Mouse (Mus musculus): ENCODE measurements at regions not wholly inside any gene's neighbourhood (a gene's known extent, or its start where the extent isn't known, plus 50 kb on each side); places are given as distances from the start of the nearest gene placed in this dataset.

DNA sequence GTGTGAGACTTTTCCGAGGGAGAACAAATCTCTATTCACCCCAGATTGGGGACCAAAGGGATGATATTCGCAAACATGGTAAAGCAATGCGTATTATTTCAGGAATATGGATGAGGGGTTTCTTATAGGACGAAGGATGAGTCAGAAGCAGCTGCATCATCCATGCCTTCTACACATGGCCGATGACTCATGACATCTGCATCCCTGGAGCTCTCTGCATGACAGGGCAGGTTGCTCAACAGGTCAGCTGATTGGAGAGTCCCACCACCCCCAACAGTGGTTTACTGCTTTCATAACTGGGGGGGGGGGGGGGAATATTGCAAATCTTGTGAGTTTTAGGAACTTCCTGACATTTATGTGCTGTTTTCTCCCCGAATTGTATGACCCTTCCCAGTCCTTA lies 50.3 kb upstream of the Pias1 start:
- no peak for DNase-seq

All from cerebellum, postnatal 36 days (tissue).